Mouse (Mus musculus): ENCODE data around the gene Zrsr1.

DNA sequence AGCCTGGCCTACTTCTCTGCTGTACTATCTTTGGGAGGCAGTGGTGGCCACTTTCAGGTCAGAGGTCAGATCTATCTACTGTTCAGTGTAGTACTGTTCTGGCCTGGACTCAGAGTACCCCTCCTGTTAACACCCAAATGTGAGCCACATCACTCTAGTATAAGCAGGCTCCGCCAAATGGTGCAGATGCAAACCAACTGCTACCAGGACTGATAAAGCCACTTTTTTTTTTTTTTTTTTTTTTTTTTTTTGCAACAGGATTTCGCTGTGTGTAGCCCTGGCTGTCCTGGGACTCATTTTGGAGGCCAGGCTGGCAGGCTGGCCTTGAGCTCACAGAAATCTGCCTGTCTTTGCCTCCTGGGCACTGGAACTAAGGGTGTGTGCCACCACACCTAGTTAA lies 32.8 kb upstream of the Zrsr1 start:
- TF ChIP-seq USF1 (IDR thresholded peaks at IDR 0.05; ENCODE audit: low read depth, low read length) (no peak), POLR2AphosphoS2 (IDR thresholded peaks at IDR 0.05; ENCODE audit: low read depth, low read length) (no peak), PAX5 (IDR thresholded peaks at IDR 0.05; ENCODE audit: low read length) (no peak), NRF1 (IDR thresholded peaks at IDR 0.05; ENCODE audit: low read depth, low read length) (no peak), POLR2A (IDR thresholded peaks at IDR 0.05; ENCODE audit: low read depth, low read length) (no peak)

All from CH12.LX (cell line).